Mouse (Mus musculus): ENCODE results near the gene Gm20855. TPM values are rescaled to one million over a fixed set of nuclear protein-coding genes. Genes with fewer than 3 reads are reported as not detected.

Gene Gm20855
- total RNA-seq (2023; ENCODE audit: inconsistent age): not detected in 4 replicates

DNA sequence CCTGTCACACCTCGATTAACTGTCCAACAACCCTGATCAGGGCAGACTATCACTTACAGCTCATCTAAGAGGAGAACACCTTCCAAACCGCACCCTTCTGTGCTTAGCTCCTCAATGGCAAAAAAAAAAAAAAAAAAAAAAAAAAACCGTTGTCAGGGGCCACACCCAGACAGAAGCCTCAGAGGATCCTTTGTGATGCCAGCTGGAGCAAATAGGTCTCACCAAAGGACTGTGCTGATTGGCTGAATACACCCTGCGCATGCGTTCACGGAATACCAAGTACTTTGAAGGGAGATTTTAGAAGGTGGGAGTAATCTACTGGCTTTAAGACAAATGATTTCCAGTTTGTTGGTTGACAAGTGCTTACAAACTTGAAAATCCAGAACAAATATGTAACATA is at the start of gene Gm20855:
Gene Gm20855, minus strand, starts transcription at position 101 of the 400 bp plus-strand sequence.

Data from B cell, adult (primary cell).